Mouse (Mus musculus) olfactory bulb, adult 2 months (tissue): ENCODE results near the gene March8. TPM values are rescaled to one million over a fixed set of nuclear protein-coding genes. Genes with fewer than 3 reads are reported as not detected.

Experiments
- H3K27ac ChIP-seq: fragments of 200-500 bp; 2 replicates; pipeline ENCODE4 v1.5.1; 2012; ENCODE audit warnings: low read depth, low read length; ENCODE audit not compliant: insufficient read depth
- H3K4me1 ChIP-seq: fragments of 200-500 bp; 2 replicates; pipeline ENCODE4 v1.6.1; 2012; ENCODE audit warnings: low read length; ENCODE audit not compliant: control insufficient read depth, insufficient read depth
- H3K4me3 ChIP-seq: fragments of 200-500 bp; 2 replicates; pipeline ENCODE4 v1.5.1; 2012; ENCODE audit warnings: mild to moderate bottlenecking, low read depth, low read length, moderate library complexity; ENCODE audit not compliant: insufficient read depth
- CTCF ChIP-seq: fragments of 200-500 bp; IDR thresholded peaks from 2 replicates; pipeline ENCODE4 v1.5.1; 2012; ENCODE audit warnings: low read depth, mild to moderate bottlenecking, low read length, moderate library complexity; ENCODE audit not compliant: insufficient read depth
- POLR2A ChIP-seq: fragments of 200-500 bp; IDR thresholded peaks from 2 replicates; pipeline ENCODE4 v1.6.1; 2012; ENCODE audit warnings: mild to moderate bottlenecking, low read depth, low read length, moderate library complexity; ENCODE audit not compliant: insufficient read depth
- WGBS: fragments of 180-500 bp; shearing (Covaris S2); methylation state at CpG from one replicate; pipeline ENCODE4 v1.1.7; 2018; 5-methylcytosine and 5-hydroxymethylcytosine counted together
- polyA plus RNA-seq: library from polyadenylated mRNA; stranded (reverse); fragments of >200 nt; gene quantifications from 2 replicates; pipeline ENCODE4 v1.2.4, GENCODE M21; 2012; ENCODE audit warnings: low replicate concordance; ENCODE audit not compliant: missing spikeins, insufficient read depth, insufficient read length

March8 gene
- polyA plus RNA-seq = not detected in 2 replicates

- under 1% methylated on average over 75 of the region's 75 CpGs for WGBS
- TF ChIP-seq CTCF = 0 out of 2 replicates have a peak, but pooled peaks have one; percentile 12
- 0 out of 2 replicates have a peak, but pooled peaks have one; percentile 42 for TF ChIP-seq POLR2A
- peak within 1 kb of the TSS; percentile 47 for H3K27ac ChIP-seq
Observed at GRCm38 (mm10) chr6:116337835-116338501, at the start of gene March8. March8 (plus strand) TSS chr6:116338024.

GRCm38 (mm10) chr6:116311411-116311810 lies 26.4 kb upstream of the March8 start:
- TF ChIP-seq POLR2A = no peak
- no peak for TF ChIP-seq CTCF
- Histone ChIP-seq H3K4me3 (no peak overlapping the region), H3K27ac (no peak overlapping the region), H3K4me1 (no peaks in the 10 kb centered on the region)
- WGBS = 88% methylated on average over 2 of the region's 2 CpGs

More at GRCm38 (mm10) chr6:116337835-116338501, at the start of gene March8:
- peaks cover 2% of the 10 kb centered on the region; the same call in 1 of the 2 replicates for H3K4me1 ChIP-seq
- H3K4me3 ChIP-seq = peak within 1 kb of the TSS; percentile 93

- TF ChIP-seq POLR2A (no peak), CTCF (no peak)
- WGBS = 87% methylated on average over 3 of the region's 3 CpGs
- H3K27ac ChIP-seq = no peak overlapping the region
- no peaks in the 10 kb centered on the region for H3K4me1 ChIP-seq
- H3K4me3 ChIP-seq = no peak overlapping the region
Observed at GRCm38 (mm10) chr6:116319259-116319658, 18.6 kb upstream of the March8 start.

GRCm38 (mm10) chr6:116326641-116327040 lies 11.2 kb upstream of the March8 start:
- Histone ChIP-seq H3K27ac (no peak overlapping the region), H3K4me3 (no peak overlapping the region), H3K4me1 (no peaks in the 10 kb centered on the region)
- no peak for TF ChIP-seq CTCF
- no peak for TF ChIP-seq POLR2A
- 88% methylated on average over 3 of the region's 3 CpGs for WGBS

GRCm38 (mm10) chr6:116331396-116331795 lies 6.4 kb upstream of the March8 start:
- no peak for TF ChIP-seq POLR2A
- no peak for TF ChIP-seq CTCF
- WGBS = 65% methylated on average over 2 of the region's 2 CpGs

GRCm38 (mm10) chr6:116337466-116337834 lies 374 bp upstream of the March8 start:
- TF ChIP-seq CTCF (no peak), POLR2A (no peak)
- WGBS = under 1% methylated on average over 7 of the region's 7 CpGs
- Histone ChIP-seq H3K4me1 (peaks cover 2% of the 10 kb centered on the region; the same call in 1 of the 2 replicates), H3K4me3 (peak overlapping the region; percentile 93), H3K27ac (peak overlapping the region; percentile 47)

More at GRCm38 (mm10) chr6:116331396-116331795, 6.4 kb upstream of the March8 start:
- Histone ChIP-seq H3K27ac (no peak overlapping the region), H3K4me1 (no peaks in the 10 kb centered on the region), H3K4me3 (no peak overlapping the region)

GRCm38 (mm10) chr6:116338520-116338919 lies 696 bp downstream of the March8 start:
- Histone ChIP-seq H3K27ac (no peak overlapping the region), H3K4me3 (peak overlapping the region; percentile 93), H3K4me1 (peaks cover 2% of the 10 kb centered on the region; the same call in 1 of the 2 replicates)
- TF ChIP-seq POLR2A = no peak
- no peak for TF ChIP-seq CTCF
- 4% methylated on average over 8 of the region's 8 CpGs for WGBS

GRCm38 (mm10) chr6:116339088-116339487 lies 1.3 kb downstream of the March8 start:
- 53% methylated on average over 5 of the region's 5 CpGs for WGBS
- no peak for TF ChIP-seq POLR2A
- no peak for TF ChIP-seq CTCF
- Histone ChIP-seq H3K27ac (no peak overlapping the region), H3K4me3 (no peak overlapping the region), H3K4me1 (peaks cover 2% of the 10 kb centered on the region; the same call in 1 of the 2 replicates)

- Histone ChIP-seq H3K27ac (no peak overlapping the region), H3K4me3 (no peak overlapping the region), H3K4me1 (peaks cover 2% of the 10 kb centered on the region; the same call in 1 of the 2 replicates)
- 94% methylated on average over 1 of the region's 1 CpGs for WGBS
- TF ChIP-seq POLR2A (no peak), CTCF (no peak)
Observed at GRCm38 (mm10) chr6:116340521-116340920, 2.7 kb downstream of the March8 start.
